Mouse (Mus musculus) lung, postnatal 0 days (tissue): ENCODE results near the gene Rbm38.

ENCODE experiments used
- CTCF ChIP-seq: IDR thresholded peaks from 2 replicates; pipeline ENCODE4 v1.5.1; 2016; ENCODE audit warnings: antibody characterized with exemption, mild to moderate bottlenecking
- EP300 ChIP-seq: IDR thresholded peaks from 2 replicates; pipeline ENCODE4 v1.6.1; 2016; ENCODE audit warnings: antibody characterized with exemption, mild to moderate bottlenecking, control low read depth

DNA sequence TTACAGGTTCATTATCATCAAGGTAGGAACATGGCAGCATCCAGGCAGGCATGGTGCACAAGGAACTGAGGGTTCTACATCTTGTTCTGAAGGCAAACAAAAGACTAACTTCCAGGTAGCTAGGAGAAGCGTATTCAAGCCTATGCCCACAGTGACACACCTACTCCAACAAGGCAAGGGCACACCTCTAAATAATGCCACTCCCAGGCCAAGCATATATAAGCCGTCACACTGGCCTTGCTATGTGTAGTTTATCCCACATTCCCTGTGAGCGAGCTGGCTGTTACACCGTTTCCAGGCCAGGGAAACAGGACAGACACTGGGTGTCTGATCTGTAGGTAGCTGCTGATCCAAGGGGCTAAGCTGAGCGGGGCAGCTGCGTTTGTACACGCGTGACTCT is 8.9 kb upstream of the Rbm38 start:
- TF ChIP-seq CTCF (no peak), EP300 (no peak)
